Mouse (Mus musculus): ENCODE results near the gene Ndufv3. TPM values are rescaled to one million over a fixed set of nuclear protein-coding genes. Genes with fewer than 3 reads are reported as not detected.

Gene Ndufv3
- total RNA-seq, 2 experiments from 2014 or later, result 35.9 to 41.1 TPM

Other genes with a start within 250 kb of the Ndufv3 start
- gene Rsph1, start 242.7 kb upstream of the Ndufv3 start, total RNA-seq (2015; ENCODE audit: low replicate concordance), result not detected in 2 replicates
- not detected in 2 replicates for gene Rsph1, start 242.7 kb upstream of the Ndufv3 start, total RNA-seq (2017; ENCODE audit: low replicate concordance)
- gene Slc37a1, start 233.3 kb upstream of the Ndufv3 start, total RNA-seq (2015; ENCODE audit: low replicate concordance), result 0.58 and 2.7 TPM in 2 replicates
- gene Slc37a1, start 233.3 kb upstream of the Ndufv3 start, total RNA-seq (2017; ENCODE audit: low replicate concordance), result 1.1 and 7.0 TPM in 2 replicates
- gene Pde9a, start 133.9 kb upstream of the Ndufv3 start, total RNA-seq (2015; ENCODE audit: low replicate concordance), result not detected in 2 replicates
- gene Pde9a, start 133.9 kb upstream of the Ndufv3 start, total RNA-seq (2017; ENCODE audit: low replicate concordance), result not detected in 2 replicates
- gene Wdr4, start 135 bp upstream of the Ndufv3 start, total RNA-seq (2015; ENCODE audit: low replicate concordance), result 1.0 and 1.9 TPM in 2 replicates
- 4.3 and 8.6 TPM in 2 replicates for gene Wdr4, start 135 bp upstream of the Ndufv3 start, total RNA-seq (2017; ENCODE audit: low replicate concordance)
- 8.5 and 8.6 TPM in 2 replicates for gene Pknox1, start 44.6 kb downstream of the Ndufv3 start, total RNA-seq (2015; ENCODE audit: low replicate concordance)
- gene Pknox1, start 44.6 kb downstream of the Ndufv3 start, total RNA-seq (2017; ENCODE audit: low replicate concordance), result 6.9 and 15.9 TPM in 2 replicates
- gene Cbs, start 117.1 kb downstream of the Ndufv3 start, total RNA-seq (2015; ENCODE audit: low replicate concordance), result not detected in 2 replicates
- gene Cbs, start 117.1 kb downstream of the Ndufv3 start, total RNA-seq (2017; ENCODE audit: low replicate concordance), result not detected in 2 replicates
- 13.0 and 21.9 TPM in 2 replicates for gene U2af1, start 138.8 kb downstream of the Ndufv3 start, total RNA-seq (2015; ENCODE audit: low replicate concordance)
- 69.0 and 110 TPM in 2 replicates for gene U2af1, start 138.8 kb downstream of the Ndufv3 start, total RNA-seq (2017; ENCODE audit: low replicate concordance)
- not detected in 2 replicates for gene Cryaa, start 157.7 kb downstream of the Ndufv3 start, total RNA-seq (2015; ENCODE audit: low replicate concordance)
- not detected in 2 replicates for gene Cryaa, start 157.7 kb downstream of the Ndufv3 start, total RNA-seq (2017; ENCODE audit: low replicate concordance)